Mouse (Mus musculus) lung, postnatal 0 days (tissue): ENCODE results near the gene Fam169b.

Experiments used
- CTCF ChIP-seq: IDR thresholded peaks from 2 replicates; pipeline ENCODE4 v1.5.1; 2016; ENCODE audit warnings: antibody characterized with exemption, mild to moderate bottlenecking
- EP300 ChIP-seq: IDR thresholded peaks from 2 replicates; pipeline ENCODE4 v1.6.1; 2016; ENCODE audit warnings: antibody characterized with exemption, mild to moderate bottlenecking, control low read depth

GRCm38 (mm10) chr7:68227021-68227420 is 46.6 kb upstream of the Fam169b start:
- no peak for TF ChIP-seq CTCF
- TF ChIP-seq EP300 = no peak
